Mouse (Mus musculus): ENCODE measurements around the gene Rin2.

GRCm38 (mm10) chr2:145770730-145771536 is 95.9 kb downstream of the Rin2 start:
- TF ChIP-seq CTCF (IDR thresholded peaks at IDR 0.05; ENCODE audit: borderline replicate concordance, insufficient read depth, low read depth, low read length) (no peak), POLR2A (IDR thresholded peaks at IDR 0.05; ENCODE audit: borderline replicate concordance, insufficient read depth, low read length) (no peak)
